Mouse (Mus musculus) embryo, embryonic 10 days (tissue): ENCODE results near the gene Dmrtb1.
A peak's percentile ranks its signal among the peaks of the same experiment; 100 is the strongest.

Source experiments
- DNase-seq: peaks from one replicate; pipeline ENCODE4 v3.0.0-alpha.2; 2015; ENCODE audit warnings: low spot score

The Dmrtb1 gene

GRCm38 (mm10) chr4:107680311-107681098, 3.5 kb downstream of the Dmrtb1 start:
- peak; percentile 68 for DNase-seq

GRCm38 (mm10) chr4:107675645-107676044, 8.4 kb downstream of the Dmrtb1 start:
- no peak for DNase-seq

- DNase-seq, result no peak
Observed at GRCm38 (mm10) chr4:107674322-107674644, 9.7 kb downstream of the Dmrtb1 start.

- peak; percentile 95 for DNase-seq
Observed at GRCm38 (mm10) chr4:107673638-107674321, 10.2 kb downstream of the Dmrtb1 start.

- DNase-seq, result no peak
Observed at GRCm38 (mm10) chr4:107670731-107671130, 13.3 kb downstream of the Dmrtb1 start.

GRCm38 (mm10) chr4:107668514-107668913, 15.5 kb downstream of the Dmrtb1 start:
- DNase-seq, result no peak

GRCm38 (mm10) chr4:107660649-107661048, 23.4 kb downstream of the Dmrtb1 start:
- no peak for DNase-seq

- no peak for DNase-seq
Observed at GRCm38 (mm10) chr4:107653280-107653643, 30.8 kb downstream of the Dmrtb1 start.

GRCm38 (mm10) chr4:107652598-107653279, 31.3 kb downstream of the Dmrtb1 start:
- peak; percentile 84 for DNase-seq

- DNase-seq, result peak; percentile 57
Observed at GRCm38 (mm10) chr4:107651021-107651496, 33.0 kb downstream of the Dmrtb1 start.

GRCm38 (mm10) chr4:107648959-107649485, 35.0 kb downstream of the Dmrtb1 start:
- DNase-seq, result no peak

- DNase-seq, result no peak
Observed at GRCm38 (mm10) chr4:107641624-107642023, 42.4 kb downstream of the Dmrtb1 start.

- no peak for DNase-seq
Observed at GRCm38 (mm10) chr4:107638303-107638702, 45.7 kb downstream of the Dmrtb1 start.

GRCm38 (mm10) chr4:107637670-107638069, 46.4 kb downstream of the Dmrtb1 start:
- peak; percentile 59 for DNase-seq

GRCm38 (mm10) chr4:107636099-107636498, 47.9 kb downstream of the Dmrtb1 start:
- no peak for DNase-seq

- no peak for DNase-seq
Observed at GRCm38 (mm10) chr4:107634631-107635030, 49.4 kb downstream of the Dmrtb1 start.

- DNase-seq, result no peak
Observed at GRCm38 (mm10) chr4:107628921-107629411, 55.1 kb downstream of the Dmrtb1 start.

GRCm38 (mm10) chr4:107628226-107628625, 55.8 kb downstream of the Dmrtb1 start:
- no peak for DNase-seq
